Mouse (Mus musculus) spleen, adult 2 months (tissue): ENCODE results near the gene Gna14. TPM values are rescaled to one million over a fixed set of nuclear protein-coding genes. Genes with fewer than 3 reads are reported as not detected.

Experiments
- DNase-seq, 2 experiments: peaks; one replicate each; pipeline versions ENCODE4 v3.0.0 to v3.0.0-alpha.2; 2012 to 2021; ENCODE audit warnings: low spot score in 2 of 2, low read depth in 1 of 2
- H3K27ac ChIP-seq: fragments of 200-500 bp; 2 replicates; pipeline ENCODE4 v1.5.1; 2012; ENCODE audit warnings: low read length, inconsistent platforms; ENCODE audit not compliant: insufficient read depth
- H3K27me3 ChIP-seq: fragments of 200-500 bp; 2 replicates; pipeline ENCODE4 v1.6.1; 2012; ENCODE audit warnings: mild to moderate bottlenecking, moderate library complexity, low read length, inconsistent platforms; ENCODE audit not compliant: control insufficient read depth, insufficient read depth
- H3K36me3 ChIP-seq: fragments of 200-500 bp; 2 replicates; pipeline ENCODE4 v1.6.1; 2012; ENCODE audit warnings: mild to moderate bottlenecking, low read length, inconsistent platforms; ENCODE audit not compliant: control insufficient read depth, insufficient read depth
- H3K4me1 ChIP-seq: fragments of 200-500 bp; 2 replicates; pipeline ENCODE4 v1.6.1; 2011; ENCODE audit warnings: inconsistent platforms; ENCODE audit not compliant: control insufficient read depth, insufficient read depth, insufficient read length
- H3K4me3 ChIP-seq: fragments of 200-500 bp; 2 replicates; pipeline ENCODE4 v1.5.1; 2011; ENCODE audit warnings: mild to moderate bottlenecking, inconsistent platforms; ENCODE audit not compliant: insufficient read depth, insufficient read length; ENCODE audit errors: extremely low read depth
- CTCF ChIP-seq: fragments of 200-500 bp; IDR thresholded peaks from 2 replicates; pipeline ENCODE4 v1.5.1; 2011; ENCODE audit warnings: mild to moderate bottlenecking, inconsistent platforms; ENCODE audit not compliant: insufficient read depth, insufficient read length, insufficient replicate concordance; ENCODE audit errors: extremely low read depth
- POLR2A ChIP-seq: fragments of 200-500 bp; IDR thresholded peaks from 2 replicates; pipeline ENCODE4 v1.6.1; 2011; ENCODE audit warnings: low read depth, low read length, inconsistent platforms
- WGBS: fragments of 180-500 bp; shearing (Covaris S2); methylation state at CpG from one replicate; pipeline ENCODE4 v1.1.7; 2018; 5-methylcytosine and 5-hydroxymethylcytosine counted together
- polyA plus RNA-seq: library from polyadenylated mRNA; depleted of rRNA; stranded (reverse); fragments of >200 nt; gene quantifications from 2 replicates; pipeline ENCODE4 v1.2.3, GENCODE M21; 2012

Gna14 gene
- polyA plus RNA-seq, 1 experiment = 0.74 TPM

GRCm38 (mm10) chr19:16464730-16465129 lies 29.2 kb downstream of the Gna14 start:
- DNase-seq = no peak
- Histone ChIP-seq H3K27me3 (no peaks in the 10 kb centered on the region), H3K36me3 (no peaks in the 10 kb centered on the region), H3K4me3 (no peak overlapping the region), H3K27ac (no peak overlapping the region), H3K4me1 (no peaks in the 10 kb centered on the region)
- WGBS = 85% methylated on average over 4 of the region's 4 CpGs
- TF ChIP-seq CTCF (no peak), POLR2A (no peak)

- Histone ChIP-seq H3K36me3 (no peaks in the 10 kb centered on the region), H3K27me3 (no peaks in the 10 kb centered on the region), H3K4me3 (no peak overlapping the region), H3K27ac (no peak overlapping the region), H3K4me1 (no peaks in the 10 kb centered on the region)
- no peak for TF ChIP-seq POLR2A
- TF ChIP-seq CTCF = no peak
- 79% methylated on average over 2 of the region's 2 CpGs for WGBS
- no peak for DNase-seq
These were observed 33.3 kb downstream of the Gna14 start for GRCm38 (mm10) chr19:16468756-16469374.

GRCm38 (mm10) chr19:16472655-16473054 lies 37.1 kb downstream of the Gna14 start:
- TF ChIP-seq CTCF = no peak
- TF ChIP-seq POLR2A = no peak
- 76% methylated on average over 5 of the region's 5 CpGs for WGBS
- Histone ChIP-seq H3K27ac (no peak overlapping the region), H3K4me1 (no peaks in the 10 kb centered on the region), H3K36me3 (no peaks in the 10 kb centered on the region), H3K27me3 (no peaks in the 10 kb centered on the region), H3K4me3 (no peak overlapping the region)
- DNase-seq = no peak

- WGBS = 74% methylated on average over 12 of the region's 12 CpGs
- no peaks in the 10 kb centered on the region for H3K36me3 ChIP-seq
- DNase-seq = no peak
- no peak overlapping the region for H3K27ac ChIP-seq
- H3K27me3 ChIP-seq = no peaks in the 10 kb centered on the region
- TF ChIP-seq CTCF (no peak), POLR2A (no peak)
- no peaks in the 10 kb centered on the region for H3K4me1 ChIP-seq
- H3K4me3 ChIP-seq = no peak overlapping the region
These were observed 41.9 kb downstream of the Gna14 start for GRCm38 (mm10) chr19:16477314-16477946.

GRCm38 (mm10) chr19:16478186-16478607 lies 42.6 kb downstream of the Gna14 start:
- no peak for DNase-seq
- H3K36me3 ChIP-seq = no peaks in the 10 kb centered on the region
- H3K4me1 ChIP-seq = no peaks in the 10 kb centered on the region
- H3K27ac ChIP-seq = no peak overlapping the region
- H3K27me3 ChIP-seq = no peaks in the 10 kb centered on the region
- H3K4me3 ChIP-seq = no peak overlapping the region
- WGBS = 37% methylated on average over 8 of the region's 8 CpGs
- no peak for TF ChIP-seq CTCF

GRCm38 (mm10) chr19:16482047-16482446 lies 46.5 kb downstream of the Gna14 start:
- Histone ChIP-seq H3K4me3 (no peak overlapping the region), H3K27me3 (no peaks in the 10 kb centered on the region), H3K27ac (no peak overlapping the region), H3K36me3 (no peaks in the 10 kb centered on the region), H3K4me1 (no peaks in the 10 kb centered on the region)
- TF ChIP-seq CTCF = no peak
- TF ChIP-seq POLR2A = no peak
- 80% methylated on average over 3 of the region's 3 CpGs for WGBS
- no peak for DNase-seq

GRCm38 (mm10) chr19:16484237-16484636 lies 48.7 kb downstream of the Gna14 start:
- H3K27me3 ChIP-seq = no peaks in the 10 kb centered on the region
- no peaks in the 10 kb centered on the region for H3K4me1 ChIP-seq
- no peak overlapping the region for H3K27ac ChIP-seq
- no peak overlapping the region for H3K4me3 ChIP-seq
- DNase-seq = no peak
- no peaks in the 10 kb centered on the region for H3K36me3 ChIP-seq
- 90% methylated on average over 10 of the region's 10 CpGs for WGBS
- TF ChIP-seq CTCF (no peak), POLR2A (no peak)

GRCm38 (mm10) chr19:16484671-16485070 lies 49.1 kb downstream of the Gna14 start:
- no peak for TF ChIP-seq POLR2A
- TF ChIP-seq CTCF = no peak
- Histone ChIP-seq H3K27ac (no peak overlapping the region), H3K36me3 (no peaks in the 10 kb centered on the region), H3K4me1 (no peaks in the 10 kb centered on the region), H3K27me3 (no peaks in the 10 kb centered on the region), H3K4me3 (no peak overlapping the region)
- WGBS = 85% methylated on average over 5 of the region's 5 CpGs
- DNase-seq = no peak
